Mouse (Mus musculus) small intestine, adult 2 months (tissue): ENCODE data around the gene Cyct.

Experiments used
- CTCF ChIP-seq: fragments of 200-500 bp; IDR thresholded peaks from 2 replicates; pipeline ENCODE4 v1.5.1; 2012; ENCODE audit warnings: low read depth, mild to moderate bottlenecking, control low read depth, inconsistent platforms, low read length, moderate library complexity, mixed read lengths; ENCODE audit not compliant: insufficient replicate concordance, insufficient read length; ENCODE audit errors: extremely low read depth
- POLR2A ChIP-seq: fragments of 200-500 bp; IDR thresholded peaks from 2 replicates; pipeline ENCODE4 v1.6.1; 2012; ENCODE audit warnings: low read depth, mild to moderate bottlenecking, control low read depth, inconsistent platforms, low read length, moderate library complexity

DNA sequence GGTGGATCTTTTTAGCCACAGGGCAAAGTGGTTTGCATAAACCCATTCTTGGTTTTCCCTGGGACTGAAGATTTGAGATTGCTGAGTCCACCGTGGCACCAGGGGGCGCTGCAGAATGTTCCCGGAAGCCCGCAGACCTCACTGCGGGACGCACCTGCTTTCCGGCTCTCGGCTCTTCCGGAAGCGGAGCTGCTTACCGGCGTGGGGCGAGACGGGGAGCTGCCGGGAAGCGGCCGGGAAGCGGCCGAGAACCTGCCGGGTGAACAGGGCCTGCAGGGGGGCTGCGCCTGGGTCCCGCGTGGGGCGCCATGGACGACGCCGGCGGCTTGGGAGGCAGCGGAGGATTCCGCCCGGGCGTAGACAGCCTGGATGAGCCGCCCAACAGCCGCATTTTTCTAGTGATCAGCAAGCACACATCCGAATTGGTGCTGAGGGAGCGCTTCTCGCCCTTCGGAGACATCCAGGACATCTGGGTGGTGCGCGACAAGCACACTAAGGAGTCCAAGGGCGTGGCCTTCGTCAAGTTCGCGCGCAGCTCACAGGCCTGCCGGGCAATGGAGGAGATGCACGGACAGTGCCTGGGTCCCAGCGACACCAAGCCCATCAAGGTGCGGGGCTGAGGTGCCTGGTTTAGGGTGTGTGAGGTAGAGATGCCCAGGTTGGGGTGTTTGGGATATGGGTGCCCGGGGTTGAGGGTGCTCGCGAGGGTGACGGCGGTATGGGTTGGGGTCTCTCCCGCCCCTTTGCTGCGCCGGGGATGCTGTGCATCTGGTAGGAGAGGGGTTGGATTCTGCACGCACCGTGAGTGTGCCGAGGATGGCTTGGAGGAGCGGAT, 9.8 kb upstream of the Cyct start, which contains the start of gene Rbm45:
- no peak; the same call in 1 of the 2 replicates for TF ChIP-seq POLR2A
- TF ChIP-seq CTCF = peak; percentile 86
